Mouse (Mus musculus): ENCODE measurements at regions not wholly inside any gene's neighbourhood (a gene's known extent, or its start where the extent isn't known, plus 50 kb on each side); places are given as distances from the start of the nearest gene placed in this dataset.

GRCm38 (mm10) chr1:137033679-137034078 lies 73.4 kb upstream of the Nr5a2 start:
- H3K27me3 ChIP-seq (replicated peaks) = no peaks in the 10 kb centered on the region
- no peak overlapping the region for H3K4me3 ChIP-seq (replicated peaks in 1 of 3; ENCODE audit: low read depth in 2 of 3, low read length in 2 of 3, poor library complexity in 1 of 3)
- H3K36me3 ChIP-seq (replicated peaks in 1 of 2; ENCODE audit: control insufficient read depth in 1 of 2, insufficient read depth in 1 of 2, low read length in 1 of 2) = no peaks in the 10 kb centered on the region
- TF ChIP-seq EP300 (IDR thresholded peaks at IDR 0.05; ENCODE audit: low read length) (no peak), PAX5 (IDR thresholded peaks at IDR 0.05; ENCODE audit: low read length) (no peak), USF2 (conservative IDR thresholded peaks at IDR 0.05; ENCODE audit: low read depth, low read length) (no peak), MYC (IDR thresholded peaks at IDR 0.05; ENCODE audit: low read depth, low read length) (no peak), SMC3 (IDR thresholded peaks at IDR 0.05; ENCODE audit: low read depth, low read length) (no peak), USF1 (IDR thresholded peaks at IDR 0.05; ENCODE audit: low read depth, low read length) (no peak), TBP (conservative IDR thresholded peaks at IDR 0.05; ENCODE audit: low read depth, low read length) (no peak), KAT2A (IDR thresholded peaks at IDR 0.05; ENCODE audit: insufficient replicate concordance, low read length) (no peak), ZNF384 (IDR thresholded peaks at IDR 0.05; ENCODE audit: low read depth, low read length) (no peak), NELFE (IDR thresholded peaks at IDR 0.05; ENCODE audit: low read depth, low read length) (no peak), MAFK (IDR thresholded peaks at IDR 0.05; ENCODE audit: insufficient replicate concordance, low read length) (no peak), ETS1 (conservative IDR thresholded peaks at IDR 0.05; ENCODE audit: low read depth, low read length) (no peak), ZC3H11A (IDR thresholded peaks at IDR 0.05; ENCODE audit: low read depth, low read length) (no peak), ZMIZ1 (IDR thresholded peaks at IDR 0.05; ENCODE audit: low read depth, low read length) (no peak), RAD21 (IDR thresholded peaks at IDR 0.05; ENCODE audit: low read depth, low read length) (no peak), CTCF (conservative IDR thresholded peaks at IDR 0.05 in 1 of 2, IDR thresholded peaks at IDR 0.05 in 1 of 2; ENCODE audit: low read depth in 2 of 2, low read length in 2 of 2) (no peak), ZKSCAN1 (IDR thresholded peaks at IDR 0.05; ENCODE audit: borderline replicate concordance, low read depth, low read length) (no peak)
- in situ Hi-C loops (cut with MboI; ENCODE audit: low pct_ligation_motif_present, low pct_unique_long_range_greater_than_20kb, low sequenced_read_pairs) = no loop called here
- H3K79me2 ChIP-seq (replicated peaks; ENCODE audit: control insufficient read depth, extremely low read depth, insufficient read depth, poor library complexity, severe bottlenecking) = no peaks in the 10 kb centered on the region
- H3K9me3 ChIP-seq (replicated peaks; ENCODE audit: low read length) = no peaks in the 10 kb centered on the region
- DNase-seq (ENCODE audit: extremely low read depth) = no peak
- H3K27ac ChIP-seq (ENCODE audit: insufficient read depth, low read depth) = no peak overlapping the region
- dilution Hi-C loops (cut with MboI; ENCODE audit: extremely low pct_ligation_motif_present, extremely low pct_unique_long_range_greater_than_20kb, low sequenced_read_pairs) = no loop called here
- no peak overlapping the region for H3K4me2 ChIP-seq (ENCODE audit: insufficient read depth, low read depth, poor library complexity, severe bottlenecking)
- H3K9ac ChIP-seq (ENCODE audit: insufficient read depth, low read depth) = no peak overlapping the region
- peaks cover 0 to 6% of the 10 kb centered on the region in 2 experiments; a peak in 1 of 4 replicates for H3K4me1 ChIP-seq (ENCODE audit: control insufficient read depth in 1 of 2, insufficient read depth in 2 of 2)

- Histone ChIP-seq H3K9me3 (replicated peaks; ENCODE audit: low read length) (no peaks in the 10 kb centered on the region), H3K36me3 (replicated peaks in 1 of 2; ENCODE audit: control insufficient read depth in 1 of 2, insufficient read depth in 1 of 2, low read length in 1 of 2) (no peaks in the 10 kb centered on the region), H3K79me2 (replicated peaks; ENCODE audit: control insufficient read depth, extremely low read depth, insufficient read depth, poor library complexity, severe bottlenecking) (no peaks in the 10 kb centered on the region), H3K4me2 (ENCODE audit: insufficient read depth, low read depth, poor library complexity, severe bottlenecking) (no peak overlapping the region), H3K9ac (ENCODE audit: insufficient read depth, low read depth) (no peak overlapping the region), H3K4me3 (replicated peaks in 1 of 3; ENCODE audit: low read depth in 2 of 3, low read length in 2 of 3, poor library complexity in 1 of 3) (no peak overlapping the region), H3K4me1 (ENCODE audit: control insufficient read depth in 1 of 2, insufficient read depth in 2 of 2) (peaks cover 0 to 28% of the 10 kb centered on the region in 2 experiments; a peak in 2 of 4 replicates), H3K27ac (ENCODE audit: insufficient read depth, low read depth) (no peak overlapping the region), H3K27me3 (replicated peaks) (no peaks in the 10 kb centered on the region)
- no peak for TF ChIP-seq JUND (conservative IDR thresholded peaks at IDR 0.05; ENCODE audit: low read depth, low read length)
- TF ChIP-seq POLR2AphosphoS2 (IDR thresholded peaks at IDR 0.05; ENCODE audit: low read depth, low read length) = no peak
- no peak for TF ChIP-seq POLR2A (IDR thresholded peaks at IDR 0.05; ENCODE audit: low read depth, low read length)
- TF ChIP-seq HCFC1 (IDR thresholded peaks at IDR 0.05; ENCODE audit: low read depth, low read length) = no peak
- TF ChIP-seq USF2 (conservative IDR thresholded peaks at IDR 0.05; ENCODE audit: low read depth, low read length) = no peak
- no peak for TF ChIP-seq MAFK (IDR thresholded peaks at IDR 0.05; ENCODE audit: insufficient replicate concordance, low read length)
- no peak for TF ChIP-seq ETS1 (conservative IDR thresholded peaks at IDR 0.05; ENCODE audit: low read depth, low read length)
- no peak for TF ChIP-seq JUN (IDR thresholded peaks at IDR 0.05; ENCODE audit: insufficient read depth, low read depth, low read length)
- no peak for TF ChIP-seq ZKSCAN1 (IDR thresholded peaks at IDR 0.05; ENCODE audit: borderline replicate concordance, low read depth, low read length)
- TF ChIP-seq IRF4 (IDR thresholded peaks at IDR 0.05; ENCODE audit: low read depth, low read length) = no peak
- TF ChIP-seq MAZ (IDR thresholded peaks at IDR 0.05; ENCODE audit: low read depth, low read length) = no peak
- no peak for TF ChIP-seq GABPA (IDR thresholded peaks at IDR 0.05; ENCODE audit: insufficient replicate concordance, low read depth, low read length)
- TF ChIP-seq ELF1 (IDR thresholded peaks at IDR 0.05; ENCODE audit: low read depth, low read length) = no peak
- in situ Hi-C loops (cut with MboI; ENCODE audit: low pct_ligation_motif_present, low pct_unique_long_range_greater_than_20kb, low sequenced_read_pairs) (no loop called here), dilution Hi-C loops (cut with MboI; ENCODE audit: extremely low pct_ligation_motif_present, extremely low pct_unique_long_range_greater_than_20kb, low sequenced_read_pairs) (no loop called here)
- no peak for DNase-seq (ENCODE audit: extremely low read depth)
Measured at GRCm38 (mm10) chr1:137023706-137024105, 63.5 kb upstream of the Nr5a2 start.
